ENCODE assay signal across 8 mouse cellular contexts in the genomic region with DNA sequence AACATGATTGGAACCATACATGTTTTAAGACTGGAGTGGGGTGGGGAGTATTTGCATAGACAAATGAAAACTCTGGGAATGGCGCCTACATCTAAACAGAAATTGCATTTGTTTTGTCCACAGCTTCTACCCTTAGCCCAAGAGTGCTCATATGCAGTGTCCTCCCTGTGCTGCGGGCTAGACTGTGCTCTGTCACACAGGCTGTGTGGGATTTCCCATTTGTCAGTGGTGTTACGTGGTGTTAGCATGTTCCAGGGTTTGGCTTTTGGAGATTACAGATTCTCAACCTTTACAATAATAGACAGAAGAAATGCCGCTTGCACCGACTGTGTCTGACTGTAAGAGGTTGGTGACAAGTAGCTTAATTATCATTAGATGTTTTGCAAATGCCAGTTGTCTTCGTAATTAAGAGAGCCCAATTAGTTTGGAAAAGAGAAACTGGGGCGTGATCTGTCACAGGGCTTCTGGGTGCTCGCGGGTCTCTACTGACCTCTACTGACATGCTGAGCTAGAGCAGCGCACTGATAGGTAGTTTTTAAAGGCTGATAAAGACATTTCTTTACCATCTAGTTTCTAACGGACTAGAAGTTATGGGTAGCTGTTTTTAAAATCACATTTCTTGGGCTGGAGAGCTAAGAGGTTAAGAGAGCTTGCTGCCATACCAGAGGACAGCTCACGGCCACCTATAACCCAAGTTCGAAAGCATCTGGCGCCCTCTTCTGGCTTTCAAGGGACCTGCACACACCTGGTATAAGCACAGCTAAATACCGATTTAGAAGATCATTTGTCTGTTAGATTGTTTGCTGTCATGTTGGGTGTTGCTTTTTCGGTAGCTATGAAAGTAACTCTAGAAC. TPM values are rescaled to one million over a fixed set of nuclear protein-coding genes. Genes with fewer than 3 reads are reported as not detected.
DNase-seq lines count a peak whose midpoint lies in the region; ATAC-seq and TF ChIP-seq lines count a peak whose summit lies in the region.

No protein-coding gene starts in this region.

- no peaks in the 10 kb centered on the region for H3K79me3 ChIP-seq in C2C12 (ENCODE audit: low read depth)

- no peak for ATAC-seq in limb, embryonic 15.5 days (ENCODE audit: insufficient number of reproducible peaks, low FRiP score, low TSS enrichment, low read depth)
- ATAC-seq in neural tube, embryonic 13.5 days (ENCODE audit: low read depth) = no peak

- no peak overlapping the region for H3K4me2 ChIP-seq in limb, embryonic 15.5 days
- H3K4me2 ChIP-seq in neural tube, embryonic 13.5 days = peak overlapping the region; percentile 22; the same call in 1 of the 2 replicates

- DNase-seq in WW6 (ENCODE audit: low read depth, low spot score) = peak; percentile 42
- DNase-seq in cerebellum, postnatal 36 days = peak; percentile 74 to 77
- DNase-seq in gastrocnemius, postnatal 10 days = peak; percentile 62
- peak; percentile 27 to 56 for DNase-seq in kidney, adult 8-10 months
- DNase-seq in thymus, adult 2 months = peak; percentile 71

- no peak overlapping the region for H3K4me3 ChIP-seq in C2C12 (ENCODE audit: insufficient read depth, poor library complexity, severe bottlenecking)
- H3K4me3 ChIP-seq in limb, embryonic 15.5 days = peak overlapping the region; percentile 15
- no peak overlapping the region for H3K4me3 ChIP-seq in neural tube, embryonic 13.5 days
- no peak overlapping the region for H3K4me3 ChIP-seq in thymus, adult 2 months (ENCODE audit: control insufficient read depth, insufficient read depth, low read length)

- 0 out of 2 replicates have a peak, but pooled peaks cover 4% of the 10 kb centered on the region for H3K4me1 ChIP-seq in limb, embryonic 15.5 days
- H3K4me1 ChIP-seq in neural tube, embryonic 13.5 days (replicated peaks) = no peaks in the 10 kb centered on the region
- H3K4me1 ChIP-seq in thymus, adult 2 months (replicated peaks; ENCODE audit: control insufficient read depth, insufficient read depth, low read length) = no peaks in the 10 kb centered on the region

- WGBS in limb, embryonic 15.5 days = 48% methylated on average over 16 of the region's 16 CpGs
- WGBS in neural tube, embryonic 13.5 days = 53% methylated on average over 16 of the region's 16 CpGs
- WGBS in thymus, adult 2 months = 51% methylated on average over 16 of the region's 16 CpGs

- peaks cover 5% of the 10 kb centered on the region for H3K27me3 ChIP-seq in C2C12 (ENCODE audit: control insufficient read depth, insufficient read depth, insufficient read length)
- H3K27me3 ChIP-seq in limb, embryonic 15.5 days = no peaks in the 10 kb centered on the region
- no peaks in the 10 kb centered on the region for H3K27me3 ChIP-seq in neural tube, embryonic 13.5 days
- H3K27me3 ChIP-seq in thymus, adult 2 months (ENCODE audit: control insufficient read depth, insufficient read depth, low read length) = no peaks in the 10 kb centered on the region

- no peak overlapping the region for H3ac ChIP-seq in C2C12 (ENCODE audit: control insufficient read depth, insufficient read length, low read depth)

- TF ChIP-seq CTCF in C2C12 (IDR thresholded peaks at IDR 0.05; ENCODE audit: control insufficient read depth, insufficient read depth, insufficient read length) = peak; percentile 53
- no peak; the same call in 1 of the 2 replicates for TF ChIP-seq CTCF in thymus, adult 2 months (IDR thresholded peaks at IDR 0.05; ENCODE audit: borderline replicate concordance, control insufficient read depth, extremely low read depth, insufficient read depth, low read length, poor library complexity)

- H3K9ac ChIP-seq in limb, embryonic 15.5 days = no peak overlapping the region
- no peak overlapping the region for H3K9ac ChIP-seq in neural tube, embryonic 13.5 days

- H3K9me3 ChIP-seq in limb, embryonic 15.5 days = no peaks in the 10 kb centered on the region
- no peaks in the 10 kb centered on the region for H3K9me3 ChIP-seq in neural tube, embryonic 13.5 days

- H3K27ac ChIP-seq in limb, embryonic 15.5 days = no peak overlapping the region
- H3K27ac ChIP-seq in neural tube, embryonic 13.5 days (replicated peaks) = no peak overlapping the region
- H3K27ac ChIP-seq in thymus, adult 2 months (ENCODE audit: control insufficient read depth, insufficient read depth, low read length) = no peak overlapping the region

- no peak for TF ChIP-seq POLR2A in thymus, adult 2 months (IDR thresholded peaks at IDR 0.05; ENCODE audit: control insufficient read depth, extremely low read depth, insufficient read depth, low read length, poor library complexity)

- H3K36me3 ChIP-seq in C2C12 (ENCODE audit: control insufficient read depth, insufficient read depth) = no peaks in the 10 kb centered on the region
- no peaks in the 10 kb centered on the region for H3K36me3 ChIP-seq in limb, embryonic 15.5 days
- no peaks in the 10 kb centered on the region for H3K36me3 ChIP-seq in neural tube, embryonic 13.5 days
- no peaks in the 10 kb centered on the region for H3K36me3 ChIP-seq in thymus, adult 2 months (ENCODE audit: control insufficient read depth, insufficient read depth, low read length)

- no peaks in the 10 kb centered on the region for H3K79me2 ChIP-seq in C2C12 (ENCODE audit: control insufficient read depth, insufficient read depth)

TF ChIP-seq in C2C12, 6 proteins besides CTCF, POLR2A, EP300 and RAD21:
- TF ChIP-seq USF1 (IDR thresholded peaks at IDR 0.05; ENCODE audit: low read depth) = no peak
- TF ChIP-seq FOSL1 (IDR thresholded peaks at IDR 0.05; ENCODE audit: insufficient read depth, low read length, poor library complexity, severe bottlenecking) = no peak
- no peak for TF ChIP-seq MYOD1 (IDR thresholded peaks at IDR 0.05; ENCODE audit: control insufficient read depth, insufficient read length, low read depth)
- no peak for TF ChIP-seq CEBPB (IDR thresholded peaks at IDR 0.05; ENCODE audit: low read depth)
- no peak for TF ChIP-seq MAX (IDR thresholded peaks at IDR 0.05)
- TF ChIP-seq MYOG (IDR thresholded peaks at IDR 0.05; ENCODE audit: control insufficient read depth, extremely low read depth, insufficient read length) = no peak
TF ChIP-seq in C2C12: peak in this region for 0.

RNA-seq across cellular contexts. Expression of a gene that starts 15.4 kb away (rescaled TPM):
- not detected for polyA plus RNA-seq in C2C12 (2012; fragmentation: generic; extraction: Trizol)
- total RNA-seq in gastrocnemius, postnatal 10 days (2021) = 1 to 10 TPM in 1 of 2 experiments, under 1 TPM in 1; 0.21 to 1.0 TPM
- polyA plus RNA-seq in limb, embryonic 15.5 days (2015; fragmentation: Nextera tagmentation; extraction: Ambion mirVana) = 0.87 and 1.7 TPM in 2 replicates
- polyA plus RNA-seq in neural tube, embryonic 13.5 days (2015; fragmentation: Nextera tagmentation; extraction: Ambion mirVana) = 0.17 and 0.59 TPM in 2 replicates
- polyA plus RNA-seq in thymus, adult 2 months (2012; rRNA removed) = 2.5 and 3.4 TPM in 2 replicates

RNA-seq across cellular contexts. Expression of a gene that starts 35.8 kb away (rescaled TPM):
- 2.0 TPM for polyA plus RNA-seq in C2C12 (2012; fragmentation: generic; extraction: Trizol)
- total RNA-seq in gastrocnemius, postnatal 10 days (2021) = 100 to 1,000 TPM; 168 to 184 TPM
- 9.3 and 23.0 TPM in 2 replicates for polyA plus RNA-seq in limb, embryonic 15.5 days (2015; fragmentation: Nextera tagmentation; extraction: Ambion mirVana)
- polyA plus RNA-seq in neural tube, embryonic 13.5 days (2015; fragmentation: Nextera tagmentation; extraction: Ambion mirVana) = 0.67 and 1.5 TPM in 2 replicates
- 0.33 and 3.3 TPM in 2 replicates for polyA plus RNA-seq in thymus, adult 2 months (2012; rRNA removed)
